Mouse (Mus musculus) erythroblast, embryonic 14.5 days (primary cell): Measurements from ENCODE around the gene Kif18b.

Experiments used
- GATA1 ChIP-seq: IDR thresholded peaks from 2 replicates; pipeline ENCODE4 v1.6.1; 2012; ENCODE audit warnings: low read length, inconsistent platforms, mixed read lengths
- TAL1 ChIP-seq: IDR thresholded peaks from 3 replicates; pipeline ENCODE4 v1.6.1; 2012; ENCODE audit warnings: low read length, inconsistent platforms, mixed read lengths

DNA sequence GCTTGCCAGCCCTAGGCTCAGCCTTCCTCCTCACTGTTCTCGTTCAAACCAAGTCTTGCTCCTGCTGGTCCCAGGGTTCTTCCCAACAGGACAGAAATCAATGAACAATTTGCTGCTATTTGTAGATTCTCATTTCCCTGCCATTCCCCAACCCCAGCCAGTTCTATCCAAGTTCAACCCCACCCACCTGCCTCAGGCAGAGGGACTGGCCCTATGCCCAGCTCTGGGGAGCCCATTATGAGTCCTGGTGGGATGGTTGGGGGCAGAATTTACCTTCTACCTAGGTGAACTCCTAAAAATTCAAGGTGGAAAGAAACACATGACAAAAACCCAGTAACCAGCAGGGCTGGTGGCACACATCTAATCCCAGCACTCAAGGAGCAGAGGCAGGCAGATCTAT is 47.4 kb upstream of the Kif18b start:
- TF ChIP-seq GATA1, result no peak
- TF ChIP-seq TAL1, result no peak
